Mouse (Mus musculus) kidney, postnatal 10 days (tissue): ENCODE measurements at regions not wholly inside any gene's neighbourhood (a gene's known extent, or its start where the extent isn't known, plus 50 kb on each side); places are given as distances from the start of the nearest gene placed in this dataset.

Experiments used
- DNase-seq: peaks from one replicate; pipeline ENCODE4 v3.0.0; 2021; ENCODE audit warnings: mixed read lengths

DNA sequence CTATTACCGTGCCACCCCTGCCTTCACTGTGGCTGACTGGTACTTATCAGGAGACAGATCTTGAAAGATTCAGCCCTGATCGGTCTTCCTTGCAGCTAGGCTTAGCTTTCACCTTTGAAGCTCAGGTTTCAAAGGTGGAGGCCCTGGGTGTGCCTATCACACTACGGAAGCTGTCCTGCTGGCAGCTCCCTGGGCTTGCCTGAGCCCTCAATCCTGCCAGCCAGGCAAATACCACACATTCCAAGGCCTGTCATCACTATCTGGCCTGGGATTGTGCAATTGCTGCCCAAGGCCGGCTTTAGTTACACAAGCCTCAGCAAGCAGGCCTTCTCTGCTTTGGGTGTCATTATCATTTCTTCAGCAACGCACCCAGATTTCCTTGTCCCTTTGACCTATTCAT, 390.6 kb upstream of the Mmadhc start:
- peak; percentile 62 for DNase-seq

DNA sequence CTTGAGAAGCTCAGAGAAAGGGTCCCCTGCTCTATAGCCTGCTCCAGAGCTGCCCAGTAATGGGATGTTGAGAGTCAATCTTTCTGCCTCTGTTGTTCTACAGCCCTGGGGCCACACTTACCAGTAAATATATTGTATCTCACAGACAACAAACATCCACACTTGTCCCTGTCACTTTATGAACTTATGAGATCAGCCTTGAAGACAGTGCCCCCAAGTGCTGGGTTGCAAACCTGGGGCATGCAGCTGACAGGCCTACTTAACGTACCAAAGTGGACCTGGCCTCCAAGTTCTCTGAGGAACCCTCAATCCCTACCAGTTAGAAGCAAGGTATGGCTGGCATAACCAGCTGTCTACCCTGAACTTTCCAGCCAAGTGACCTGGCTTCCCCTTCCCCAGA, 380.9 kb upstream of the Mmadhc start:
- no peak for DNase-seq

DNA sequence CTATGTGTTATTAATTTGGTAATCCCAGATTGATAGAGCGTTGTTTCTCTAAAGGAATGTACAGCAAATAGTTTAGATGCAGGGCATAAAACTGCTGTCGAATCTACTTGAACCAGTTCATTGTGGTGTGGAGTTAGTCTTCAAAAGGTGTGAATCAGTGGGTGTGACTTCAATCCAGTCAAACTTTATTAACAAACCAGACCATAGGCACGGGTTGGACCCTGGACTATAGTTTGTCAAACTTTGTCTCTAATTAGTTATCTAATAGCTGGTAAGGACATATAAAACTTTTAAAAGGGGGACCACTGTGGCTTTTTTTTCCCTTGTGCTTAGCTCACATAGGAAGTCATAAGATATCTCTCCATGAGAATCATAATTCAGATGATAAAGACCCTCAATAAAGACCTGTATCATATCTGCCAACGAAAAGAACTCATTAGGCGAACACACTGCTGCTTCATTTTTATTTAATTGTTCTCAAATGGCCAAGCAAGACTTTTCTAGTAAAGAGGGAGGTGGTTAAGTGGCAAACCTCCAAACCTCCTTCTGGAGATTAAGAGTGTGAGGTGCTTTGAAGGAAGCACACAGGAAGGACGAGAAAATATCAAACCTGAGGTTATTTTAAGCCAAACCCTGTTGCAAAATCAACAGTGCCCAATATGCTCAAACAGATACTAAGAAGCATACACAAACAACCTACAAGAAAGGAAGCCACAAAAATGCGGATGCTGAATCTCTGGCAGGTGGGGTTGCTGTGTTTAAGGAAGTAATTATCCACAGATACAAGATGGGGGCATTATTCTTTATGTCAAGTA, 379.3 kb upstream of the Mmadhc start:
- no peak for DNase-seq

DNA sequence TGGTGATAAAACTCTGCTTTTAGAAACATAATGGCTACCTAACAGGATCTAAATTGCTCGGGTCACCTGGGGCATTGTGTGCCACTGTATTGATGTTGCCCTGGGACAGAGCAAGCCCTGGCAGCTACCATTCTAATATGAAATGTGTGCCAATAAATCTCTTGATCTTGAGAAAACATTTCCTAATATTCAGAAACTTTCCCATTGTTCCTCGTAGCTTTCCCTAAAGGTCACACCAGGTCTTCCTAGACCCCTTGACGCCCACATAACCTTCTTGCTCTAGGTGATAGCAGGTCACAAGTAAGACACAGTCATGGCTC, 378.2 kb upstream of the Mmadhc start:
- no peak for DNase-seq

DNA sequence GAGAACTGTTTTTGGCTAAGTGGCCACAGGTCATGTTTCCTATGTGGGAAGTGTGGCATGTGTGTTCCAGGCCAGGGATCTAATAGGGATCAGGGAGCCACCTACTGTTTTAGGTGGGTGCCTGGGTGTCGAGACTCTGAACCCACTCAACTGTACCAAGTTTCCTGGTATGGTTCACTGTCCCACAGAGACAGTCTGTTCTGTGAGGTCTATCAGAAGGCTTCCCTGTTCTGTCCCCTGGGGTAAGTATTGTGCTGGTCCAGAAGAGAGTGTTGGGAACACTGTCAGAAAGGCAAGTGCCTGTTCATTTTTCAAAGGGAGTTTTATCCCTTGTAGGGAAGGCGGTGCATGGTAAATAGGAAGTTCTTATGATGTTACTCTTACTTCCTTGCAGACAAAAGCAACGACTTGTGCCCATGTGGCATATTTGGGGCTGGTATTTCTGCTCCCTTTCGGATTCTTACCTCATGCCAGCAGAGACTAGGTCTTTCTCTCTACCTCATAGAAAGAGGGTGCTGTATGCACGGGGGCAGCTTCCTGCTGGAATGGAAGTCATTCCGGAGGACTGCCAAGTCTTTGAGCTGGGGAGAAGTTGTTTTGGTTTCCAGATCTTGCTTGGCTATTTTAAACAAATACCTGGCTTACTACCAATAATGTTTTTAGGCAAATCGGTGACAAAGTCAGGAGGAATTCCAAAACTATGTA, 377.7 kb upstream of the Mmadhc start:
- DNase-seq, result no peak

DNA sequence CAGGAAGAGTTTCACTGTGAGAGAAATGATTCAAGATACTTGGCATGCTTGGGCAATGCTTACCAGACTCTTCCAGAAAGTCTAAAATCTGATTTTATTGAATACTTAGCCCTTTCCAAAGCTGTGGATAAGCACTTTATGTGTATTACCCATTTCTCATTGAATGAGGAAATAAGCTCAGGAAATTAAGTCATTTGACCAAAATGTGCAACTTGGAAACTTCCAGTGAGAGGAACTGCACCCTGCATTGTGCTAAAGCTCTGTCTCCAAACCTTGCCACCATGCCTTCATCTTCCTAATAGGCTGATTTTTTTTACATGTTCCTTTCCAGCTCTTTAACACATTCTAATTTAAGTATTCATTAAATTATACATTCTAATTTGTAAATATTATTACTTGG, 372.7 kb upstream of the Mmadhc start:
- no peak for DNase-seq

DNA sequence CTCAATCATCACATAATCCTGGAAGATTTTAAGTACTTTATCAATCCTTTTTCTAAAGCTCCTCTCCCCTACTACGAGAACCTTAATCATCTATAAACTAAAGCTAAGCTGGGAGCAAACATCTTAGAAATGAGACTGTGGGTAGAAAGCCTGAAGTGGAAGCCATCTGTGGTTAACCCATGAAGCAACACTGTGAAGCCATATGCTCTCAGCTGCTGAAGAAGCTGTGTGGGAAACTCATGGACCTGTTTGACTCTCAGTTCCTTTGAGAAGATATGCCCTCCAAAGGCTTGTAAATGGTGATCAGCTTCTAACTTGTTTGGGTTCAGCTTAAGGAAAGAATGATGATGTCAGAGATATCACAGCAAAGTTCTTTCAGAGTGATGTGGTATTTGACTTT, 372.2 kb upstream of the Mmadhc start:
- no peak for DNase-seq

DNA sequence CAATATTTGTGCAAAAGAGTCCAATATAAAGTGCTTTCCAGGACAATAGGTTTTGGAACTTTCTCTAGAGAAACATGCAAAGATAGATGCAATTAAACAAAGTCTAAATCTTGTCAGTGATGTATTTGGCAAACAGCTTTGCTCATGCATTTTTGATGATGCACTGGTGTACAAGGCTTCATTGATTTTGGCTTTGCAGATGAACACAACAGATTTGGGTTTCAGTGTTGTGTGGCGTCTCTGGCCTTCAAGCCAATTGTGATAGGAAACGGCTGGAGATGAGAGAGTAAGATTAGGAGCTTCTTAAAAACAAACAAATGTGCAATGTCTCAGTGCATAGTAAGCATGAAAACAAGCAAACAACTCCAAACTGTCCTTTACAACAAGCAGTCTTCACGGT, 370.6 kb upstream of the Mmadhc start:
- peak; percentile 31 for DNase-seq

DNA sequence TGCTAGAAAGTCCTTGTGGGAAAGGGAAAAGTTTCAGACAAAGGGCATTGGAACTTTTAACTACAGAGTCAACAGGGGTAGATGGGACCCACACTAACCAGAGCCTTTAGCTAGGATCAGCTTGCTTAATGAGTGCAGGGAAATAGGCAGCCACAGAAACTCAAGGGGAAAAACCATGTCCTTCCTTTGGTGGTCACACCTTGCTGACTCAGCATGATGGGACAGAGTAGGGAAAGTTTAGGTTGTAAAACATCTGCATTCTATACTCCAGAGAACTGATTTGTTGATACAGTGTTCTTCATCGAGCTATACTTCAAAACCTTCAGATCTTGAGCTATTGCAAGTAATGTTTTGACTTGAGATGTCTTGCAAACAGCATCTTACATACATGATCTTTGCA, 365.9 kb upstream of the Mmadhc start:
- DNase-seq, result no peak

DNA sequence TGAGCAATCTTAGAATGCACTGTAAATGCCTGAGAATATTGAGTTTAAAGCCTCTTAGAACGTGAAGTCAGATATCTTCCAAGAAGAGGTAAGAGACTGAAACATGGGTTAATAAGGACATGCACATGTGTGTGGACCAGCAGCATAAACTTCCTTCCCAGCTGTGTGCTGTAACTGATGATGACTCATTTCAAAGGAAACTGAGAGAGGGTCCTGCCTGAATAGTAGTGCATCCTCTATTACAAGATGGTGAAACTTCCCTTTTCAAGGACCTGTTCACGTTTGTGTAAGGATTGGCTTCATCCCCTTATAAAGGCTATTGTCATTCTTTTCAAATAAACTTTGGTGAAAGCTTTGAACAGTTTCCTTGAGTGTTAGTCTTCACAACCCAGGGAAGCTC, 363.4 kb upstream of the Mmadhc start:
- DNase-seq, result no peak

DNA sequence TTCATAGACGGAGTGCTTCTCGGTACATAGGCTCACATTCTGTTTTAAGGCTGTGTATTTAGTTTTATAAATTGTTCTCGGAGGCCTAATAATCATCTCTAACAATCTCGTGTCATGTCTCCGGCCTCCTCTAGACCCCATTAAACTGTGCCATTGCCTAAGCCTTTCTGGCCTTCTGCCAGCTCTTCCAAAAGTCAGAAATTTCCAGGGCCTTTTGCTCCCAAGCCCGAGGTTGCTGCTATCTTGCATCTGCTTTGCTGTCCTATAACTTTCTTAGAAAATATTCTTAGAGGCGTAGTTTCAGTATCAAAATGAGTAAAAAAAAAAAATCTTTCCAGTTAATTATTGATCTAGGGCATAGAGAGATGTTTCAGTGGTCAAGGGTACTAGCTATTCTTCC, 361.2 kb upstream of the Mmadhc start:
- no peak for DNase-seq

DNA sequence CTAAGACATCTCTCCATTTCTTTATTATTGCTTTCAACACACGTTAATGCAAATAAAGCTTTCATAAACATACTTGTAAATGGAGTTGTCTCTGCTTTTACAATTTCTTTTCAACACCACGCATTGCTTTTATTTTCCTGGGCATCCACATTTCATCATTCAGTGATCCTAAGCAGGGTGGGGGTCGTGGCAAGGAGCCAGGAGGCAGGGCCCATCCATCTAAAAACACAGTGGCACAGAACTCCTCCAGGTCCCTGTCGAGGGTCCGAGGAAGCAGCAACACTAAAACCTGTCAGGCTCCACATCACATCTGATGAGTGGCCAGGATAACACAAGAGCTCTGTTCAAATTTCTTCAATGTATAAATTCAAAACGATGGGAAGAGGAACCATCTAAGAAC, 359.8 kb upstream of the Mmadhc start:
- no peak for DNase-seq

DNA sequence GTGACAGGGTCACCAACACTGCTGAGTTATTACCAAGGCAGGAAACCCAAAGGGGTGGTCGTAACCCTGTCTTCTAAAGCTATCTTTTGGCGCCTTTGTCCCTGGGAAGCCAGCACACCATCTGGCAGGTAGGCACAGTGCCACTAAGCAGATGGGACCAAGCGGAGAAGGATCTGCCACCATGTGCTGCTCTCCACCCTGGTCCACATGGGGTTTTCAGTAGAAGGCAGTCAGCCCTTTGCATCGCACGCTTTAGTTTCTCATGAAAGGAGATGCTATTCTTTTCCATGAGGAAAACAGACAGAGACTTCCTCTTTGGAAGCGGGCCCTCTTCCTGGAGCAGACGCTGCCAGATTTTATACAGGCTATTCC, 358.3 kb upstream of the Mmadhc start:
- DNase-seq, result peak; percentile 58

DNA sequence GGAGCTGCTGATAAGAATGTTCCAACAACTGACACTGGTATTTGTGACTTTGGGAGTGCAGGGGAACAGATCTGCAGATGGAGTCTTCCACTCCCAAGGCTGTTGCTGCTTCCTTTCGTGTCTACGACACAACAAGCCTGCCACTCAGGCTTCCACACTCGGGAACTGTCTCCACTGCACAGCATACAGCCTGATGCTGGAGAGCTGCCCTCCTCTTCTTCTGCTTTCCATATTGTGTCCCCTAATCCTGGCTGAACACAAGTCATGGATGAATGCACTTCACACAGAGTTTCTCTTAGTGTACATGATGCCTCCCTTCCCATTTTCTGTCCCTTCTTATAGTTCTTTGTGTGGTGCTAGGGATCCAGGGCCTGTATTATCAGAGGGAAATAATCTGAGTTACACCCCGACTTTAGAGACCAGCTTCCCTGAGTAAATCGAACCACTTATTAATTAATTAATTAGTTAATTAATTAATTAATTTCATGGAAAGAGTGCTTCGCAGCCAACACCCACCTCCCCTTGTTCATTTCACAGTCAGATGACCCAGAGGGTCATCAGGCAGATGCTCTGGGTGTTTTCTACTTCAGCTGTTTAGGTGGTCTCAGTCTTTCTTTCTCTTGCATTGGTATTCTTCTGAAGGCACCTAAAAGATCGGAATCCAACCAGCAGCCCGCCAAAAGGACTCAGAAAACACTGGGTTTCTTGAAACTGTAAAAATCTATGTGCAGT, 357.8 kb upstream of the Mmadhc start:
- no peak for DNase-seq

DNA sequence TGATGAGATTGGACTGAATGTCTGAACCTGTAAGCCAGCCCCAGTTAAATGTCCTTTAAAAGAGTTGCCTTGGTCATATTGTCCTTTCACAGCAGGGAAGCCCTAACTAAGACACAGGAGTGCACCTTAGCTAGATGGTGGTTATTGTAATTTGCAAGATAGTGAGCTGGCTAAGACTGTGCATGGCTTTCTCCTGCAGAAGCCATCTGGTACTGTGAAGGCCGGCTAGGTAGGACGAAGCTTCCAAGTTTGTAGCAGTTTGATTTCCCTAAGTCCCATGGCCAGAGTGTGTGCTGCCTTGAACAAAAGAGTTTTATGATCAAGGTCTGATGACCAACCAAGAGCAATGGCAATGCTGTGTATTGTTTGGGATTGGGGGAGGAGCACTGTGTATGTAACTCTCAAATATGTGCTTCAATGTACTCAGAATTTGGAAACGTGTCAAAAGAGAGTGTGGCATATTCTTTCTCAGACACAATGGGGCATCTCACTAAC, 356.6 kb upstream of the Mmadhc start:
- no peak for DNase-seq

DNA sequence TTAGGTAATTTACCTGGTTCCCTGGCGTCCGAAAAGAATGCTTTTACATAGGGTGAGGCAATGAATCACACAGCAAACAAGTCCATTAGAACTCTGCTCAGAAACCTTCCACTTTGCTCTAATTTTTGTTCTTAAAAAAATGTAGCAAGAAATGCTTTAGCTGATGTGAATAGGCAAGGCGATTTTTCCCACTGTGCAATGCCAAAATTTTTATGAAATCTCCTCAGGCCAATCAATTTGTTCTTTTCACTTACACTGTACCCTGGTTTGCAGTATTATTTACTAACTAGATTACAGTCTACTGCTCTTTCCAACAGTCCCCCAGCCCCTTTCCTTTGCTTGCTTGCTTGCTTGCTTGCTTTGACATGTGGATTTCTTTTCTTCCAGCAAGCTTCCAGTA, 353.1 kb upstream of the Mmadhc start:
- no peak for DNase-seq

DNA sequence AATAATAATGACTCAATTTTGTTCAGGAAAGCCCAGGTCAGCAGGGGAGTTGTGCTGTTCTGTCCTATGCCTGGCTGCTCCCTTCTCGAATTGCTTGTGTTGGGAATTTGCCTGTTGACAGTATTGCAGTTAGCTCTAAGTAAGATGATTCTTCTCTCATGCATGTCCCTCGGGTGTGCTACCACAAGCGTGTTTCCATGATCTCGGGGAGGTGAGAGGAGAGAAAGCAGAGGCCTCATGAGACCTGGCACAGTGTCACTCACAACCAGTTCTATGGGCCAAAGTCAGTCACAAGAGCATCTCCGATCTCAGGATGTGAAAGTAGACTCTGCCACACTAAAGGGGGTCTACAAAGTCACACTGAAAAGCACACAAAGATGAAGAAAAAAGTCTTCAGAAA, 346.6 kb upstream of the Mmadhc start:
- DNase-seq, result no peak

DNA sequence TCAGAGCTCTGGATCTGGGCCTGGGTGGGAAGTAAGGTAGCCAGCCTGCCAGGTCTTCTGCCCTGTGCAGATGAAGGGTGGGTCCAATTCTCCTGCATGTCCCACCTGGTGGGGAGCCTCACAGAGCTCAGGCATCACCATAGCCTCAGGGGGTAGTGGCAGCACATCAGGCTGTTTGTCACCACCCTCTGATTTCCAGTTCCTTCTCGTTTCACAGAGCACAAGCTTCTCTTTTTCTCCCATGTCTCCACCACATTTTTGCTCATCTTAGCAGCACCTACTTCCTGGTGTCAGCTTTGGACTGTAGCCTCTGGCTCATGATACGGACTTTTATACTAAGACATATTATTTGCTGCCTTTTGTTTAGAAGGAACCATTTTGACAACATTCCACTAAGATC, 345.6 kb upstream of the Mmadhc start:
- no peak for DNase-seq

DNA sequence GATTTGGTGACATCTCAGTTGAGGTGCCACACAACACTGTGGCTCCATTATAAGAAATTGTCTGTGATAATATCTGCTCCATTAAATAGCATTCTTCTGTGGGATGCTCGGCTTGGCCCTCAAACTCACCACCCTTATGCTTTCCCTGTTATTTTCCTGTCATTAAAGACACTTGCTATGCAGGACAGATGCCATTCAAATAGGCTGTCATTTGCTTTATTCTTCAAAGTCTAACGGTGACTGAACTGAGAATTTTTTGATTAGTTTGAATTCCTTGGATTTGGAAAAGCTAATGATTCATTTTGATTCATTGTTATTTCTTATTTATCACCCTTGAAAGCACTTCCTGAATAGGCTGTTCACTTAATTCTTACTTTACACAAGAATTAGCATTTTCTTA, 339.3 kb upstream of the Mmadhc start:
- DNase-seq, result no peak

DNA sequence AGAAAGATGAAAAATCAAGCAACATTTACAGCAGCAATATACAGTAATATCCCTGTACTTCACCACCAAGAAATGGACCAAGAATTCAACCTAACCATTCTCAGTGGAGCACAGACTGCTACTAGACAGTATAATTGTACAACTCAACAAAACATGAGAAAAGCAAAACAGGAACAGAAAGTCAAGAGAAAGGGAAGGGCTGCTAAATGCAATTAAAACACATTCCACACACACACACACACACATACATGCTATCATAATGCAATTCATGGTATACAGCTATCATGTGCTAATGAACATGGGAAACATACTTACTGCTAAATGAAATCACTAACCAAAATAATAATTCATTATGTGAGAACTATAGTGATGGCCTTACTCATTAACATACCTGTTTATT, 335.2 kb upstream of the Mmadhc start:
- DNase-seq, result no peak

DNA sequence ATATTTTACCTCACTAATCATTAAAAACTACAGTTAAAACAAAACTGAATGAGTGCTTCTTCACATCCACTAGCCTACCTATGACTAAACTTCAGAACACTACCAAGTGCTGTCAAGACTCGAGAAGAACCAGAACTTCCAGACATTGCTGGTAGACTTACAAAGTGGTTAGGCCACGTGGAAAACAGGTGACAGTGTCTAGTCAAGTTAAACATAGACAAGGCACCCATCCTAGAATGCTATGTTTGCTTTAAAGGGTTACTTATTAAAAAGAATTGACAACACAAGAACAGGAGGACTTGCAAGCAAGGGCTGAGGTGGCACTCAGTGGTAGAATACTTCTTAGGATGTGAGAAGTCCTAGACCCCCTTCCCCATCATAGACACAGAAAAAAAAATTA, 330.9 kb upstream of the Mmadhc start:
- DNase-seq, result no peak

DNA sequence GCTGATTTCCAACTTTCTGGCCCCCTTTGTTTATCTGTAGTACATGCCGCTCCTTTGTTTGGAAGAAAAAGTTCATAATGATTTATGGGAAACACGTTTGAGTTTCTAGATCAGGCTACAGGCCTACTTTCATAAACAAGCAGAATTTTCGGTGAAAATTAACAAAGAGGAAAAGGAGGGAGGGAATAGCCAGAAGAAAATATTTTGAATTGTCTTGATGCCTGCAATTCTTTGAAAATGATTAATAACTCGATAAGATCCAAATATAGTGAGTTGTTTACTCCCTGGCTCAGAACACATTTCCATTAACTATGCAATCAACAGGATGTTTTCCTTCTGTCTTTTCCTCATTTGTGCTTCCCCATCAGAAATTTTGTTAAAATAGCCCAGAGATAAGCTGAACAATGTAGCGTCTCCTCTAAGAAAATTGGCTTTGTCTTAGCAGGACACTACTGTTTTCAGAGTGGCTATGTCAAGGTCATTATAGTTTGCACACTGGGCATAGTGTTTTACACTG, 328.7 kb upstream of the Mmadhc start:
- DNase-seq, result no peak

DNA sequence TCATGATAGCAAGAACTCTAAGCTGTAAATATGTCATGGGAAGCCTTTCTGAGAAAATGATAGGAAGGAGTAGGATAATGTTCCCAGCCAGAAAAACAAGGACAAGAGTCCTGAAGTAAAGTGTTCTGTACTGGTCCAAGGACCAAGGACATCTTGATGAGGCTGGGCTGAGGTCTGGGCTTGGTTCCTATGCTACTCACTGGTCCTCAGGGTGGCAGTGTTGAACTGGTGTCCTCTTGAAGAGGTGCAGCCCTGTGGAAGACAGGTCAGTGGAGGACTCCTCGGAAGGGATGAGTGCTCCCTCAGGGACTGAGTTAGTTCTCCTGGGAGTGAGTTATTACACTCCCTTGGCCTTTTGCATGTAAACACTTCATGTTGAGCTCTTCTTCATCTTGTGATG, 312.5 kb upstream of the Mmadhc start:
- peak; percentile 57 for DNase-seq

DNA sequence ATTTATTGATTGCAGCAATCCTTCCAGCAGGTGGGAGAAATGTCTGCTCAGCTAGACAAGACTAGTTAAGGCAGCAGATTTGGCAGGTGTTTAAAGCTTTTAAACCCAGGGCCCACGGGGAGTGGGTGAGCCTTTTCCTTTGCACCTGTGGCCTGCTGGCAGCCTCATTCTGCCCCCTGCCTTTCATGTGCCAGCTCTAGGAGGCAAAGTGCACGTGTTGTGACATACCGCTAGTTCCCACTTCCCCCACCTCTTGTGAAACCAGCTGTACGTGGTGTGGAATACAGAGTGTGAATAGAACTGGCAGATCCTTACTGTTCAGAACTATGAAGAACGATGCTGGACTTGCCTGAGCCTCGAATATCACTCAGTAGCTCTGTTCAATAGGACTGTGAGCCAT, 292.6 kb upstream of the Mmadhc start:
- DNase-seq, result no peak
